Mouse (Mus musculus) C2C12 (cell line): Measurements from ENCODE around the gene Dscam.

ENCODE experiments used
- CEBPB ChIP-seq: IDR thresholded peaks from one replicate; pipeline ENCODE4 v1.6.1; 2011; ENCODE audit warnings: low read depth, mild to moderate bottlenecking, control low read depth, moderate library complexity
- CTCF ChIP-seq: IDR thresholded peaks from one replicate; pipeline ENCODE4 v1.5.1; 2011; ENCODE audit not compliant: control insufficient read depth, insufficient read depth, insufficient read length
- MAX ChIP-seq: IDR thresholded peaks from one replicate; pipeline ENCODE4 v1.6.1; 2011; ENCODE audit warnings: mild to moderate bottlenecking, control low read depth
- MYOD1 ChIP-seq: IDR thresholded peaks from one replicate; pipeline ENCODE4 v1.6.1; 2011; ENCODE audit warnings: low read depth; ENCODE audit not compliant: control insufficient read depth, insufficient read length
- MYOG ChIP-seq: IDR thresholded peaks from one replicate; pipeline ENCODE4 v1.6.1; 2011; ENCODE audit not compliant: control insufficient read depth, insufficient read length; ENCODE audit errors: extremely low read depth
- USF1 ChIP-seq: IDR thresholded peaks from one replicate; pipeline ENCODE4 v1.6.1; 2011; ENCODE audit warnings: low read depth, mild to moderate bottlenecking, control low read depth, moderate library complexity

DNA sequence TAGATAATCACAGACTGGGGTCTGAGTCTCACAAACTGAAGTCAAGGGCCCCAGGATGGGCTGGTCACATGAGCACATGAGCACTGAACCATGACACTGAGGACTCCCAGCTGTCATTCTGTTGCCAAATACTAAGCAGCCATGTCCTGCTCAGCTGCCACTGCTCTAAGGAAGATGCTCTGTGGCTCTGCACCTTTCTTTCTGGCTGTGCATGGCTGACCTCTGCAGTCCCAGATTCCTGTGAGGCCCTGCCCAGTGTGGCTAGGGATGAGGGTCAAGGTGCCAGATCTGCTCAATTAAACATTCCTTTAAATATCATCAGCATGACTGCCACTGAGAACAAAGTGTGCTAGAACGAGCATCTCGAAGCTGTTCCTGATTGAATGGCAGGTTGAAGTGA lies 70.5 kb downstream of the Dscam start:
- TF ChIP-seq CTCF (no peak), MYOG (no peak), MAX (no peak), USF1 (no peak), CEBPB (no peak), MYOD1 (no peak)
